Mouse (Mus musculus): ENCODE measurements around the gene Etnppl.

The Etnppl gene

GRCm38 (mm10) chr3:130617439-130617898 lies at the start of gene Etnppl:
Etnppl (plus strand) TSS chr3:130617448.
- DNase-seq (ENCODE audit: low spot score), result no peak

DNA sequence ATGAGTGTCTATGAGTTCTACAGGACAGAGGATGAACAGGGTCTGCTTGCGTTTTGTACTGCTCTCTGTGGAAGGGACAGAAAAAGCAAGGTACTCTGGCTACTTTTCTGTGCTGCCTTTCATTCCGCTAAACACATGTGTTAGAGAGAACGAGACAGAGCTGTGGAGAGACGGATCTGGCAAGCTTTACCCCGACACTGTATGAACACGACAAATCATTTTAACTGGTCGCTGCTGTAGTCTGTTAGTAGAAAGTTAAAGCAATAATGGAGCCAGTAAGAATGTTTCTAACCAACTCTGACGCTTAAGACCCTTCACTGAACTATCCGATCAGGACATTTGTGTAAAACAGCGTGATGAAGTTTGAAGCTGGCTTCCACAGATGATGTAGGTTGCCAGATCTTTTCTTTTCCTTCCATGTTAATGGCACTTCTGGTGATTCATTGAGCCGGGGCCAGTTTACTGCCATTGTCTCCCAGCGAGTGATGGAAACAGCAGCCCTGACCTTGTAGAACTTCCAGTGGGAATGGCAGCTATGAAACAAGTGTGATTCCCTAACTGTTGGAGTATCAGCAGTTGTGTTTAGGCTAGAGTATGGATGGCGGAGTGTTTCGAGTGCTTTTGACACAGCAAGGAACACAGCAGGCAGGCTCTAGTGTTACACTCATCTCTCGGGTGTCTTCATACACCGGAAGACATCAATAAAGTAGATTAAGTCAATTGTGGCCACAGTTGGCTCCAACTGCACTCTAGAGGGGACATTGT lies 48.7 kb upstream of the Etnppl start:
- DNase-seq (ENCODE audit: low spot score), result no peak

DNA sequence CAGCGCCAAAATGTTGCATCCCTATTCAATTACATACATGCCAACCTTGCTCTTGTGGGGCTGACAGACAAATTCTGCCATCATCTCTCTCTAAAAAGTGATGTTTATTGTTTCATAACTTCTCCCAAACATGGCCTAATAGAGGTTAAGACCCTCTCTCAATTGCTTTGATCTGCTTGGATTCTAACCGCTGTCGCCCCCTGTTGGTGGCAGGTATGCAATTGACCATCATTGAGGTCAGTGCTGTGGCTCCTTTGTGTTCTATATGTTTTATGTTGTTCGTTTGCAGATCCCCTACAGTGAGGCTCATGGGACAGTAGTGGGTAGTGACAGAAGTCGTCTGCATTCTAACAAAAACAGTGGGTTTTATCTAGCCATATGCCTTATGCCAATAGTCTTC lies 44.0 kb upstream of the Etnppl start:
- no peak for DNase-seq (ENCODE audit: low spot score)

GRCm38 (mm10) chr3:130574652-130575051 lies 42.6 kb upstream of the Etnppl start:
- no peak for DNase-seq (ENCODE audit: low spot score)

GRCm38 (mm10) chr3:130576683-130577082 lies 40.6 kb upstream of the Etnppl start:
- DNase-seq (ENCODE audit: low spot score), result no peak

DNA sequence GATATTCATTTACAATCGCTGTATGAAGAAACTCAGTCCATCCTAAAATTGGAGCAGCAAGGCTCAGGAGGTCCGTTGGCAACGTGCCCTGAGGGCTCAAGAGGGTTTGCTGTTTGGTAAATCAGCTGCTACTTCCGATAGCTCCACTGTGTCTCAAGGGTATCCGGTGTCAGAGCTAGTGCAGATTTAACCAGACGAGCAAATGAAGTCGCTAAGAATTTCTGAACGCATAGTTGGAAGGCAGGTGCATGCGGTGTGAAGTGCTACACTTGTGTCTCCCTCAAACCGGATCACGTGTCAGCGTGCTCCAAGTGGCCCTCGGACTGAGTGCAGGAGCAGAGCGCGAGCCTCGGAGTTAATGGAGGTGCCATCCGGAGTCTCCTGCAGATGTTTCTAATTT lies 37.7 kb upstream of the Etnppl start:
- DNase-seq (ENCODE audit: low spot score), result no peak

- no peak for DNase-seq (ENCODE audit: low spot score)
Measured at GRCm38 (mm10) chr3:130581577-130581976, 35.7 kb upstream of the Etnppl start.

GRCm38 (mm10) chr3:130582903-130583664 lies 34.2 kb upstream of the Etnppl start:
- DNase-seq (ENCODE audit: low spot score), result no peak

GRCm38 (mm10) chr3:130584007-130584406 lies 33.2 kb upstream of the Etnppl start:
- DNase-seq (ENCODE audit: low spot score), result no peak

GRCm38 (mm10) chr3:130595050-130595449 lies 22.2 kb upstream of the Etnppl start:
- DNase-seq (ENCODE audit: low spot score), result no peak

- no peak for DNase-seq (ENCODE audit: low spot score)
Measured at GRCm38 (mm10) chr3:130601491-130601890, 15.8 kb upstream of the Etnppl start.

- no peak for DNase-seq (ENCODE audit: low spot score)
Measured at GRCm38 (mm10) chr3:130607924-130608323, 9.3 kb upstream of the Etnppl start.

GRCm38 (mm10) chr3:130614444-130614843 lies 2.8 kb upstream of the Etnppl start:
- DNase-seq (ENCODE audit: low spot score), result no peak

DNA sequence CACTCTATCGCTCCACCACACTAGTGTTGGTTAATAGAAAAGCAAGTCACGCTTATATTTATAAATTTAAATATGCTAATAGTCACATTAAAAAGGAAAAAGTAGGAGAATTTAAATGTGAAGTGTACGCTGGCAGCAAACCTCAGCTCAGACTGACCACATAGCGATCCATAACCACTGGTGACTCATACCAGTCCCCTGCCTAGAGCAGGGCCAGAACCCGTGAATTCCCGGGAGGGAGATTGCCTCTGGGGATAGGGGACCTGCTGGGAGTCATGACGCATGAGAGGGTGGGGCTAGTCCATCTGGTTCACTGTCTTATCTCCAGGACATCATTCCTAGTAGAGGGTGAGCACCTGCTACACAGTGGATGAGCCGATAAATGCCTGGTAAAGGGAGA lies 1.6 kb upstream of the Etnppl start:
- no peak for DNase-seq (ENCODE audit: low spot score)

- no peak for DNase-seq (ENCODE audit: low spot score)
Measured at GRCm38 (mm10) chr3:130620517-130621146, 3.4 kb downstream of the Etnppl start.

DNA sequence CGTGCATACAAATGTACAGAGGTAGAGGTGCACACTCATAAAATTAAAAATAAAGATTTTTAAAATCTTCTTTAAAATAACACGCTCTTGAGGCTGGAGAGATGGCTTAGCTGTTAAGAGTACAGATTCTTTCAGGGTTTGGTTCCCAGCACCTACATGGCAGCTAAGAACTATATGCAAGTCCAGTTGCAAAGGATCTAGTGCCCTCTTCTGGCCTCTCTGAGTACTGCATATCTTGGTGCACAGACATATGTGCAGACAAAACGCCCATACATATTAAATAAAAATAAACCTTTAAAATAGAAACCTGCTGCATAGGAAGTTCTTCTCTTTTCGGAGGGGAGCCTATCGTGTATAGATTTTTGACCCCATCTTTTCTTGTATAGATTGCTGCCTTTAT lies 11.1 kb downstream of the Etnppl start:
- no peak for DNase-seq (ENCODE audit: low spot score)

GRCm38 (mm10) chr3:130633859-130634258 lies 16.6 kb downstream of the Etnppl start:
- DNase-seq (ENCODE audit: low spot score), result no peak

DNA sequence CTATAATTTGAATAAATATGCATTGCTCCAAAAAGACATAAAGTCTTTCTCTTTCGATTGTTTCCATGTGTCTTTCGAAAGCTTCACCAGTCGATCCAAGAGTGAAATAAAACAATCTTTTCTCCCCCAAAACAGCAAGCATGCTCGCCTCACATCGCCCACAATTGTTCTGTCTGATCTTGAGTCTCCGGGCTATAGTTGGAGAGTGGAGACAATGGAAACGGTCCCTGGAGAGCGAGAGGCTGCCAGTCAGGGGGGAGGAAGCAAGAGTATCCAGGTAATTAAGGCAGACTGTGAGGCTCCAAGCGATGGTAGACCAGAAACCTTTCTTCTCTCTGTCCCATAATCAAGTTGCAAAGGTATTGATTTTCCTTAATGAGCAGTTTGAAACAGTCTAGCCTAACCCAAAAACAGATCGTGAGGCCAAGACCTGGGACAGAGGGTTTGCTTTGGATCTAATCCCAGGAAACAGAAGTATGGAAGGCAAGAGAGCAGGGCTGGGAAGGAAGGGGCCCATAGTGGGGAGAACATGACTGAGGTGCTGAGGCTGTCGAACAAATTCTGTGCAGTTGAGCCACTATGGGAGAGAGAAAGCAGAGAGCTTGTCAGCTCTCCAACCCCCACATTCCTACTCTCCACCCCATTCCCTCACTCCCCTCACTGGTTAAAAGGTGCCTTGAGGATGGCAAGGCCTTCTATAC lies 29.0 kb downstream of the Etnppl start:
- no peak for DNase-seq (ENCODE audit: low spot score)

DNA sequence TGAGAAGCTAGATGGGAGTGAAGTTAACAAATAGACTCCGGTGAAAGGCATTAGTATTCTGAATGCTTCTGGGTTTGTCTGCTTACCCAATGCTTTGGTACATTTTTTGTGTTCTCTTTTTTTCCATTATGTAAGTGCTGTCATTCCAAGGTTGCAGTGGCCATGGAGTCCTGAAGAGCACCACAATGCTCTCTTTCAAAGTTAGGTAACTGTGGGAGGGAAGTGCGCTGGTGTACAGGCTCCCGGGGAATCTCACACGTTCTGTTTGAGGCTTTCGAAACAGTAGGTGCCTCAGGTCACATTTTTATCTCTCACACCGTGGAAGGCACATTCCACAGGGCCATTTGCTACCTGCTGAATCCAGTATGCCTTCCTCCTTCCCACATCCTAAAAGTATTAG lies 32.3 kb downstream of the Etnppl start:
- DNase-seq (ENCODE audit: low spot score), result no peak

DNA sequence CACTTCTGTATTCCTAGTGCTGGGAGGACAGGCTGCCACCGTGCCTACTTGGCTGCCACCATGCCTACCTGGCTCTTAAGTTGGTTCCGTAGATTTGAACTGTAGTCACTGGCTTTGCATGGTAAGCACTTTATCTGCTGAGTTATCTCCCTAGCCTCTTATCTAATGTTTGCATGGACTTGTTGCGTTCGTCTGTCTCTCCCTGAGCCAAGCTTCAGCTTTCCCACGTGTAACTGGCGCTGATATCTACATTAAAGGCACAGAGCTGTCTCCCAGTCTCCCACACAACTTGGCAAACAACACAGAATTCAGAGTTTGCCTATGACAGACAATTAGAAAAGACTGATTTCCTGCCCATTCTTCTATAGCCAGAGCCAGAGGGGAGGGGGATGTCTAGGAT lies 43.4 kb downstream of the Etnppl start:
- DNase-seq (ENCODE audit: low spot score), result no peak

DNA sequence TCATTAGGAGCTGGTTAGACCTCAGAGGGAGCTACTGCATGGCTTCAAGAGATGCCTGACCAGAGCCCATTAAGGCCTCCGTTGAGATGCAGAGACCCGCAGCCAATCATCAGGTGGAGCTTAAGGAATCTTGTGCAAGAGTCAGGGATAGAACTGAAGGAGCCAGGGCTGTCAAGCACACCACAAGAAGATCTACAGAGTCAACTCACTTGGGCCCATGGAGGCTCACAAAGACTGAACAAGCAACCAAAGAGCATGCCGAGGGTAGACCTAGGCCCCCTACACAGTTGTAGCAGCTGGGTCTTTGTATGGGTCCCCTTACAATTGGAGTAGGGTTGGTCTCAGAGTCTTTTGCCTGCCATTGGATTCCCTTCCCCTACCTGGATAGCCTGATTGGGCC lies 45.2 kb downstream of the Etnppl start:
- no peak for DNase-seq (ENCODE audit: low spot score)

DNA sequence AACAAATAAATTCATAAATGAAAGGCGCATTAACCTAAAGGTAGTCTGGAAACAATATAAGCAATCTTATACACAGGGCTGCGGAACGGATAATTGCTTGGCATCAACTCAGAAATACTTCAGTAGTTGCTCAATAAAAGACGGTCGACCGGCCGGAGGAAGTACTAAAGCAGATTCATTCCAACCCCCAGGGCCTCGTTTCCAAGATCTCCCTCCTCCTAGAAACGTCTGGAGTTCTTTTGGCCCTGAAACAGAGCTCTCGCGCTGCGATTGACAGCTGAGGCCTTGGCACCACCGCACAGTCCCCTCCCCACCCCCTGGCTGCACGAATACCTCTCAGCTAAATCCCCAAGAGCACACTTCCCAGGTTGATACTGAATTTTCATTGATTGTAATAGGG lies 54.0 kb downstream of the Etnppl start:
- no peak for DNase-seq (ENCODE audit: low spot score)
